Mouse (Mus musculus) cerebellum, postnatal 14 days (tissue): ENCODE results near the gene Rapgef1.

Source experiments
- DNase-seq, 2 experiments: peaks; one replicate each; pipeline ENCODE4 v3.0.0; 2021; ENCODE audit warnings: mixed read lengths in 2 of 2

Gene Rapgef1

DNA sequence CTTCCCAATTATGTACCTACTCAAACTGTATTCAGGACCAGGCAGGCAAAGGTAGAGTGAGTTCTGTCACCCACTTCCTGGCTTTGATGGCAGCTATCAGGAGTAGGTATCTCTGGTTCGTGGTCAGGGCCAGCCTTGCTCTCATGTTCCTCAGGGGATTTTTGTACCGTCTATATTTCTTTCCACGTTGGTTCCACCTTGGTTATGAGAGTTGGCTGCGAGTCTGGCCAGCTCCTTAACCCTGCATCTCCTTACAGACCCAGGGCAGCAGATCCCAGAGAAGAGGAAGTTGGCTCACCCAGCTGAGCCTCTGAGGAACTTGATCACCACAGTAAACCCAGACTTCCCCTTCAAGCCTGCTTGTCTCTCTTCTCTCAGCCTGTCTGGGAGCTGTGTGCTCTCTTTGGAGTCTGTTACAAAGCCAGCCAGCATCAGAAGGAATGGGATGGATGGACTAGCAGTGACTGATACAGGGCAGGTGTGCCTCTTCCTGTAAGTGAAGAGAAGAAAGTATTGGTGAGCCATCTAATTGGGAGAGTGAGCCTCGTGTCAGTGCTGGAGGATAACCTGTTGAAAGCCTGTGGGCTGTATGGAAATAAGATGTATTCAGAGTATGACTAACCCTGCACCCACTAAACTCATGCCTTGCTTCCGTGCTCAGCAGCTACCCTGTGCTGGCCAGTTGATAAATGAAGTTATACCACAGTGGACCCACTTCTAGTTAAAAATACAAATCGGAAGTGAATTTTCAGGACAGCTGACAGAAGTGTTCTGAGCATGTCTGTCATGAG lies 53.4 kb downstream of the Rapgef1 start:
- DNase-seq = no peak

DNA sequence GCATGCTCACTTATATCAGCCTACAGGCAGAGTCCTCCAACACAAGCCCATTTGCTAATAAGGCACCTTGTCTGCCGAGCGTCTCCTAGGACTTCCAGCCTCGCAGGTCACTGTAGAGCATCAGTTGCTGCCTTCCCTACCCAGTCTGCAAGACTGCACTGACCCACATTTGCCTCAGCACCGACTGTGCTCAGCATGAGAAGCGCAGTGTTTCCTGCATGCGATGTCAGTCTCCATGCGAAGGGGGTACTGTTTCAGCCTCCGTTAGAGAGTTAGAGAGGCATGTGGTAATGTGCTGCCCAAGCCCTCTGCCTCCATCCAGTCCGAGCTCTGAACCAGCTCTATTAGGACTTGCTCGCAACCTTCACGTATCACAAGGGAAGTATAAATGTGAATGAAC lies 54.6 kb downstream of the Rapgef1 start:
- DNase-seq = no peak

DNA sequence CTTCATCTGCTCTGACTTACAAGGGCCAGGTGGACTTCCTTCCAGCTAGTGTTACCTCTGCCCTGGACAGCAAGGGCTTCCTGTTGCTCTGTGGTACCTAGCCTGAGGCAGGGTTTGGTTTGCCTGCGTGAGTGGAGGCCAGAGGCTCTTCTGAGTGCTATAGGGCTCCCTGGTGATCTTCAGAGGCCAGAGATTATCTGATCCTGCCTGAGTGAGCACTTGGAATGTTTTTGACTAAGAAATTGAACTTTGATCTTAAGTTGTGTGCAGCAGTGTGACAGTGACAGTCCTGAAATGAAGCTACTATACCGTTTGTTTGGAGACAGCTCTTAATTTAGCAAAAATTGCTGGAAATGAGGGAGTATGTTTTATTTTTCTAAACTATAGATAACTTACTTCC lies 55.0 kb downstream of the Rapgef1 start:
- DNase-seq = no peak

DNA sequence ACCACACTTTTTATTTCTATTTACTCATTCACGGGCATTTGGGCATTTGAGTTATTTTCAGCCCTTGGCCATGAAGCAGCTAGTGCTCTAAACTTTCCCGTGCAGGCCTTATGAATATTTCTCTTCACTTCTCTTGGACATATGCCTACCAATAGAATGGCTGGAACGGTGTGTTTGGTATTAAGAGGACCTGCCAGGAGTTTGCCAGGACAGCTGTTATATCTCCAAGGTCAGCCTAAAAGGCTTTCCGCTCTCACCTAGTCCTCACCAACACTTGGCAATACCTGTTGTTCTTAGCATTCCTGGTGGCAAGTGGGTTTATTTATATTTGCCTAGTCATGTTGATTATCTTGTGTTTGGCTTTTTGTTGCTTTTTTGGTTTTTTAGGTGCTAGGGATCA lies 56.3 kb downstream of the Rapgef1 start:
- no peak for DNase-seq

DNA sequence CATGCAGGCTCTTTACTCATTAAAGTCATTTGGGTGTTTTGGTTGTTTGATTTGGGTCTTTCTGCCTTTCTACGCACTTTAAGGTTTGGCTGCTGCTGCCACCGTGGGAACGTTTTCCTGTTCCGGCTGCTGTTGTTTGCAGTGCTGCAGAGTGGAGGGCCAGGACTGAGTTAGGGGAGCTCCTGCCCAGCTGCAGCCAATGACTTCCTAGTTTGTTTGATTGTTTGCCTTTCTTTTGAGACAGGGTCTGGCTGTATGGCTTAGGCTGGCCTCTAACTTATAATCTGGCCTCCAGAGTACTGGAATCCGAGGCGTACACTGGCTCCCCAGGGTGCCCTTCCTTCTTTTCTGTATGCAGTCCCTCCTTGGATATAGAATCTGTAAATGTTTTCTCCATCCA lies 57.0 kb downstream of the Rapgef1 start:
- no peak for DNase-seq

DNA sequence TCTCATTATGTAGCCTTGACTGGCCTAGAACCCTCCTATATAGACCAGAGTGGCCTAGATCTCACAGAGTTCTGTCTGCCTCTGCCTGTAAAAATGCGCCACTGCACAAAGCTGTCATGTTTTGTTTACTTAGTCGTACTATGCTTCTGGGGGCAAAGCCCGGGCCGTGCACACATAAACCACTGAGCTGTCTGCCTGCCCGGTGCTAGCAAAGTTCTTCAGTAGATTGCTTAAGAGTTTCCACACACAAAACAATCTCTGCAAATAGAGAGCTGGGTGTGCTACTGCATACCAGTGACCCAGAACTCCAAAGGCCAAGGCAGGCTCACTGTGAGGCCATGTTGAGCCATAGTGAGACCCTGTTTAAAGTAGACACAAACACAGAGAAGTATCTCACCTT lies 58.3 kb downstream of the Rapgef1 start:
- DNase-seq = no peak

DNA sequence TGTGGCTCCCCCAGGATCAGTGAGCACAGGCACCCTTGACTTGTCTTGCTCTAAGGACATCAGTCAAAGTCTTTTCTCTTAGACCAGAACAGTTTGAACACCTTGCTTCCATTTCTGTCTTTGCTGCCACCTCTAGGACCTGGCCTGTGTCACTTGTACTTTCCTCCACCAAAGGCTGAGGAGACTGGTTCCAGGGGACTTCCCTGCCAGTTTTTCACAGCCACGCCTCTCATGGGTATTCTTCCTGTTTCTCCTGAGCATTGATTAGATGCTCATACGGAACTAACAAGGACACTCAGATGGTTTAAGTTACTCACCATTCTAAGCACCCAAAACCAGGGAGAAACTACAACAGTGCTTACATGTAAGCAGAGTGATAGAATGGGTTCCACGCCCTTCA lies 59.0 kb downstream of the Rapgef1 start:
- no peak for DNase-seq

DNA sequence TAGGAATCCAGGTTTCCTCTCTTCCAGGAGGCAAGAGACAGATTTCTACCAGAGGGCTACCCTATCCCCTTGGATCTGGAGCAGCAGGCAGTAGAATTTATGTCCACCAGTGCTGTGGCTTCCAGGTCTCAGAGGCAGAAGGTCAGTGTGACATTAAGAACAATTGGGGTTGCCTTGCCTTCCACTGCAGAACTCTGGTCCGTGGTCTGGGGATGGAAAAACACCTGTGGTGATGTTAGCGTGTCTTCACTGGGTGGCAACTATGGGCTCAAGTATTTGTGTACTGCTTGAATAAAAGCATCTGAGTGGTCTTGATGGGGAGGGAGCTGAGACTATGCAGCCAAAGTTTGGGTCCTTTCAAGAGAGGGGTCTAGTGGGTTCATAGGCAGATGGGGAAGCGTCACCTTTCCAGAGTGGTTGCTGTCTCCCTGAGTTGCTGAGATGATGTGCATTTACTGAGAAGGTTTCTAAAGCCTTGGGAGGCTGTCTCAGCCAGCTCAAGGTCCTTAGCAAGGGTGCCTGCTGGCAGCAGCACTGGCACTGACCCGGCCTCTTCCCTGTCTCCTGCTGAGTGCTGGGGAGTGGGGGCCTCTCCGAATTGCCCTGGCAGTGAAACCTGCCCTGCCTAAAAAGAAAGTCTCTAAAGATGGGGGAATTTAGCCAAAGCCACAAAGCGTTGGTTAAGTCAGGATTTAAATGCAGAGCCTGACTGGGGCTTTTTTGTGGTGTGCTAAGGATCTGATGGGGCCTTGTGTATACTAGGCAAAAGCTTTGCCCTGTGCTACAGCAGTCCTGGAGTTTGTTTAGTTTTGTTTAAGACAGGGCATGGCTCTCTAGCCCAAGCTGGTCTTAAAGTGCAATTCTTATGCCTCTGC lies 60.4 kb downstream of the Rapgef1 start:
- DNase-seq = no peak

DNA sequence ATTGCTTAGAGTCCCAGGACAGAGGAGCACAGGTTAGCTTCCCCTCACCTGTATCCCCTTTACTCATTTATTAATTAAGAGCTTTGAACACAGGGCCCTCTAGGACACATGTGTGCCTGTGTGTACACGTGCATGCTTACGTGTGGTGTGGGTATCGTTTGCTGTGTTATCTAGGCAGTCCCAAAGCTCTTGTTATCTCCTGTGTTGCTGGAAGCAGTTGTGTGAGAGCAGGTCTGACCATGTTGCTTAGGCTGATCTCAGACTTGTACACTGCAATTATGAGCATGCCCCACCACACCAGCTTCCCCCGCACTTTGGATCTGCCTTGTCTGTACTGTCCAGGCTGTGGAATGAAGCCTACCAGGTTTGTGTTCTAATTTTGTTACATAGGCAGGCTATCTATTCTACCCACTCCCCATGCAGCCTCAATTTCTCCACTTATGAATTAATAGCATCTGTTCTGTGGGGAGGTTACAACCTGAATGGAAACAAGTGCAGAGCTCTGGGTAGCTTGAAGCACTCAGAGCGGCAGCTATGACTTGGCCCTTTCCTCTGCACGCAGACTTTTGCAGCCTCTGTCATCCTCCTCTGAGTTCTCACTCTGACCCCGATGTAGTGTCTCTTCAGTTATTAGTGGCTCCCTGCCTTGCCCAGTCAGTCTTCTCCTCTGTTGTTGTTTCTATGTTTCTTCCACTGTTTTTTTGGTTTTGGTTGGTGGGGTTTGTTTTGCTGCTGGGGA lies 63.9 kb downstream of the Rapgef1 start:
- DNase-seq = no peak

DNA sequence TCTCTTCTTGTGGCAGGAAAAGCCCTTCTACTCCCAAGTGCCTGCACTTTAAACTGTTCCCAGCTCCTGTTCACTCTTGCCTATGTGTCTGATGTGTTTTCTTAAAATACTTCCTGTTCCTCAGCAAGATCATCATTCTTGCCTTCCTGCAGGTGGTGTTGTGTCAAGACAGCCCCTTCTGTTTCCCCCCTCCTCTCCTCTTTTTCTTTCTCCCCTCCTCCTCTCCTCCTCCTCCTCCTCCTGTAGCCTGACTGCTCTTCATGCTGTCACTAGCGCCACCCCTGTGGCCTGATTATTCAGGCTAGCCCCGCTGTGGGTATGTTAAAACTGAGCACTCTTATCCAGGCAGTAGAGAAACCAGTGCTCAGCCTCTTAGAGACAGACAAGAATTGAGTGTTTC lies 65.0 kb downstream of the Rapgef1 start:
- no peak for DNase-seq

DNA sequence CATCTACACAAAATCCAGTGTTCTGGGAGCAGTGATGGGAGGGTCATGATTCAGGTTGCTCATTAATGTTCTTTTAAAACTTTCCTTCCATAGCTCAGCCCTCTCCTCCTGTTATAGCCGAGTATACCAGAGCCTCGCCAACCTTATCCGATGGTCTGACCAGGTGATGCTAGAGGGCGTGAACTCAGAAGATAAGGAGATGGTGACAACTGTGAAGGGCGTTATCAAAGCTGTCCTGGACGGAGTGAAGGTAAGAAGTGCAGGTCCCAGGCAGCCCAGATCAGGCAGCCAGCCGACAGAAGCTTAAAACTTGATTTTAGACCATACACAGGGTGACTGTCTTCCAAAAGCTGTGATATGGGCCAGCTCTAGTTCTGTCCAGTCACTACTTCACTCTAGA lies 69.5 kb downstream of the Rapgef1 start:
- no peak for DNase-seq

DNA sequence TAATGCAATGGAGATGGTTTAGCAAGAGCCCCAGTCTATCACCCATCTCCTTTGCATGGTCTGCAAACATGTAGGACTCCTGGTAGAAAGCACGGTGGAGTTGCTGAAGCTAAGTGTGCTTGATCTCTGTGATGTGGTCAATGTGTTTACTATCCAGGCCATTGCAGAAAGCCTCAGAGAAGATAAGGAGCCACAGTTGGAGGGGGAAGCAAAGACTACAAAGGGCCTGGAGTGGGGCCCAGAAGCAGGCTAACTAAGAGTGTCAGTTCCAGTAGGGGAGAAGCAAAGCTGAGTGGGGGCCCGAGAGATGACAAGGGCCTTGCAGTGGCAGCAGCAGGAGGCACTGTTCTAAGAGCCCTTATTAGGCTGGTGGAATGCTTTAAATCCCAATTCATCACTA lies 70.0 kb downstream of the Rapgef1 start:
- DNase-seq = no peak

DNA sequence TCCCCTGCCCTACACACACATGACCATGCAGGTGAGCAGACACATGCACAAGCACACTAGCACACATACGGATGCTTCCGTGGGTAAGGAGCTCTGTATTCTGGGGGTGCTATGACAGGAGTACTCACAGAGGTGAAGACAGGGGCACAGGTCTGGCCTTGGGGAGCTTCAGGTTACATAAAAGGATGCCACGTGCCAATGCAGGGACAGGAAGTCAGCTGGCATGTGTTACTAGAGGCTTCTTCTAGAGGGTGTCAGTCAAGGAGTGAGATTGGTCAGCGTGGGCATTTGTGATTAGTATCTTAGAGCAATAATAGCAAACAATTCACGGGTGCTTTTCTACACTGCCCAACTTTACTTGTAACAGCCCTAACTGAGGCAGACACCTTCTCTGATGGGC lies 71.5 kb downstream of the Rapgef1 start:
- no peak for DNase-seq

DNA sequence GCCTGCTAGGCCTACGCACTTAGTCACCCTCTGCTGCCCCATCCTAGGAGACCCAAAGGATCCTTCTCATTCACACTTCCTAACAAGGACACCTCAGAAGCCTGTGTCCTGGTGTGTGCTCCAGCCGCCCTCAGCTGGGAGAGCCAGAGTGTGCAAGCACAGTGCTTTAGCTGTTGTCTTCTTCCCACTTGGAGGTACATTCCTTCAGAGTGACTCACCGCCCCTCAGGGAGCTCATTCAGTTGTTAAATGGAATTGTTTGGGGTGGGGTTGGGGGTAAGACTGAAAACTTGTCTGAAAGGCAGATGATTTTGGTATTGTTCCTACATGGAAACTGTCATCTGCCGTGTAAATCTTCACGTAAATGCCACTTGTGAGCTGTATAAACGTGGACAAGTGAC lies 72.0 kb downstream of the Rapgef1 start:
- DNase-seq = no peak

DNA sequence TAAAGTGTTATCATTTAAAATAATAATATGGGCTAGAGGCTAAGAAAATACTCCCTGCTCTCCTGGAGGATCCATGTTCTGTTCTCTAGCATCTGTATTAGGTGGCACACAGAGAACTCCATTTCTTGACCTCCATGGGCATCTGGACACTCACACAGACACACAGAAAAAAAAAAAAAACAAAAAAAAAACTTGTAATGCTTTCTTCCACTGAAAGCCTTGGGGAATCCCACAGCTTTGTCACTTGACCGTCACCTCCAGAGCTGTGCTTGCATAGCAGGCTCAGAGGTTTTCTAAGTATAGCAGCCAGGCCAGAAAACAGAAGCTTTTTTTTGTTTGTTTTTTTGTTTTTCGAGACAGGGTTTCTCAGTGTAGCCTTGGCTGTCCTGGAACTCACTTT lies 72.7 kb downstream of the Rapgef1 start:
- no peak for DNase-seq

DNA sequence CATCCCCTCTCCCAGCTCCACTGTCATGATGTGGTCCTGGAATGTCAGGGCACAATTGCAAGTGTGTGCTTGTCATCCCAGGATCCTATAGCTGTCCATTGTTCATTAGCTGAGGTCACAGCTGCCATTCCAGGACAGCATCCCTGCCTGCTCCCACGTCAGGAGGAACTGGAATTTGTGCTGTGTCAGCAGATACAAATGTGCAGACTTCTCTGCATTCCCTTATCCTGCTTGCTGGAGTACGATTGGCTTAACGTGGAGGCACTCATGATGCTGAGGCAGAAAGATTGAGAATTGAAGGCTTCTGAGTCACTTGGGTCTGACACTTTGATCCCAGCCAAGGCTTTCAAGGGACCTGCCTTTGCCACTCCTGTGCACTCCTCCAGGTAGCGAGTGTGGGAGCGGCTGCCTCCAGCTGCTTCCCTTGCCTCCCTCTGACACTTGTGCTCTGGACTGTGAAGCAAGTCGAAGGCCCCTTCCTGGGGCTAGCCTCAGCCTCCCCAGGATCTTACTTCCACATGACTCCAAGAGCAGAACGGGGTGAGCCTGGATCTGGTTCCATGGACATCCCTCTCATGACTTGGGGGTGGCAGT lies 76.8 kb downstream of the Rapgef1 start:
- no peak for DNase-seq

DNA sequence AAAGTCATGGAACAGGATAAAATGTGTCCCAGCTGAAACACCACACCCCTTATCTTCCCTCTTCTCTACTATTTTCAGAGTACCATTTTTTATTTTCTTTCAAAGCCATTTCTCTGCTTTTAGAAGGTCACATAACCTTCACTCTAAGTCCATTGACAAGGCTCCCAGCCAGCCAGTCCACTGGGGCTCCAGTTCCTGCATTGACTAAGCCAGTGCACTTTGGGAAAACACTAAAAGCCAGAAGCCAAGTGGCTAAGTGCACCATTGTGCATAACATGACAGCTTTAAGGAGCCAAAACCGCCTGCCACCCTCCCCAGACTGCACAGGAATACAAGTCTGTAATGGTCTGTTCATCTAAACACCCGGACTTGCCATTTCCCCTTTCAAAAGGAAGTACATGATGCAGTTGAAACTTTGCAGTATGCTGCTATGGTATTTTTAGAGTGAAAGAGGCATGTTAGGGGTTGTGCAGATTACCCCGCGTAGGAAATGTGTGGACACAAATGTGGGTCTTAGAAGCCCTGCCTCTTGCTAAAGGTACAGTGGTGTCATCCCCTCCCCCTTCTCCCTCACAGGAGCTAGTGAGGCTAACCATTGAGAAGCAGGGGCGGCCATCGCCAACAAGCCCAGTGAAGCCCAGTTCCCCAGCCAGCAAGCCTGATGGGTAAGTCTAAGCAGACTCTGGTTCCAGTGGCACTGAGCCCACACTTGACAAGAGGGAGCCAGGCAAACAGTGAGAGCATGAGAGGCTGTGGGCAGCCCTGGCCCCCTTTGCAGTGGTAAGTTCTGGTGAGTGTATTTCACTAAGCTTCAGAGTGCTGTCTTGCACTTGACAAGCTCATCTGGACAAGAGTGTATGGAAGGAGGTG lies 79.1 kb downstream of the Rapgef1 start:
- DNase-seq = peak; percentile 62 to 68

DNA sequence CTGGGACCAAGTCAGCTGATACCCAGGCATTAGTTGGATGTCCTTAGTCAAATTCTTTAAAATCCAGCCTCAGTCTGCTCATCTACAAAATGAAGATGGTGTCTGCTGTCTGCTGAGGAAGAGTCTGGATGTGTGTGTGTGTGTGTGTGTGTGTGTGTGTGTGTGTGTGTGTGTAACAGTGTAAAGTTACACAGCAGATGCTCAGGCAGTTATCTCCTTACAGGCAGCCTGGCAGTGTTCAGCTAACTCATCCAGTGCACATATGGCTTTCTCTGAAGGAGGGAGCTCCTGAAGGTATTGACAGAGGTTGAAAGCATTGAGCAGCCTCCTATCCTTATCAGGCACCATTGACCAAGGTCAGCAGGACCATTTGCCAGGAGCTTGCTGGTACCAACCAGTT lies 81.4 kb downstream of the Rapgef1 start:
- DNase-seq = peak in 1 of 2 experiments; percentile 30

DNA sequence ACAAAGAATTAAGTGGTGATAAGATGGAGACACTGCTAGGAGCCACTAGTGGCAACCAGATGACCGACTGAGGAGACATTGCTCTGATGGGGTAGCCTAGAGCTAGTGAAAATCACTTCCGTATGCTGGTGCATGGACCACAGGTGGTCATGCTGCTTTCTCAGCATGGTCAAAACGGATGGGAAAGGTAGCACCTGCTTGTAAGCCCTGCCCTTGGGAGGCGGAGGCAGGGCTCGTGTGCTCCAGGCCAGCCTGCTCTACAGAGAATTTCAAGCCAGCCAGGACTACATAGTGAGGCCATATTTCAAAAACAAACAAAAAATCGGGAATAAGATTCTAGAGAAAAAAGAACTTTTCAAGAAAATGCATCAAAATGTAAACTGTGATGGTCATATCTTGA lies 81.9 kb downstream of the Rapgef1 start:
- peak in 1 of 2 experiments; percentile 43 for DNase-seq

DNA sequence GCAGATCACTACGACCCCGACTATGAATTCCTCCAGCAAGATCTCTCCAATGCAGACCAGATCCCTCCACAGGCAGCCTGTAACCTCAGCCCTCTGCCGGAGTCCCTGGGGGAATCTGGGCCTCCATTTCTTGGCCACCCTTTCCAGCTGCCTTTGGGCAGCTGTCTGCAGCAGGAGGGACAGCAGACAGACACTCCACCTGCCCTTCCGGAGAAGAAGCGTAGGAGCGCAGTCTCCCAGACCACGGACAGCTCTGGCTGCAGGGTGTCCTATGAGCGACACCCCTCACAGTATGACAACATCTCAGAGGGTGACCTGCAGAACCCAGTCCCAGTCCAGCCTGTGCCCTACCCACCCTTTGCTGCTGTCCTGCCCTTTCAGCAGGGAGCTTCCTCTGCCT lies 82.7 kb downstream of the Rapgef1 start:
- no peak for DNase-seq

DNA sequence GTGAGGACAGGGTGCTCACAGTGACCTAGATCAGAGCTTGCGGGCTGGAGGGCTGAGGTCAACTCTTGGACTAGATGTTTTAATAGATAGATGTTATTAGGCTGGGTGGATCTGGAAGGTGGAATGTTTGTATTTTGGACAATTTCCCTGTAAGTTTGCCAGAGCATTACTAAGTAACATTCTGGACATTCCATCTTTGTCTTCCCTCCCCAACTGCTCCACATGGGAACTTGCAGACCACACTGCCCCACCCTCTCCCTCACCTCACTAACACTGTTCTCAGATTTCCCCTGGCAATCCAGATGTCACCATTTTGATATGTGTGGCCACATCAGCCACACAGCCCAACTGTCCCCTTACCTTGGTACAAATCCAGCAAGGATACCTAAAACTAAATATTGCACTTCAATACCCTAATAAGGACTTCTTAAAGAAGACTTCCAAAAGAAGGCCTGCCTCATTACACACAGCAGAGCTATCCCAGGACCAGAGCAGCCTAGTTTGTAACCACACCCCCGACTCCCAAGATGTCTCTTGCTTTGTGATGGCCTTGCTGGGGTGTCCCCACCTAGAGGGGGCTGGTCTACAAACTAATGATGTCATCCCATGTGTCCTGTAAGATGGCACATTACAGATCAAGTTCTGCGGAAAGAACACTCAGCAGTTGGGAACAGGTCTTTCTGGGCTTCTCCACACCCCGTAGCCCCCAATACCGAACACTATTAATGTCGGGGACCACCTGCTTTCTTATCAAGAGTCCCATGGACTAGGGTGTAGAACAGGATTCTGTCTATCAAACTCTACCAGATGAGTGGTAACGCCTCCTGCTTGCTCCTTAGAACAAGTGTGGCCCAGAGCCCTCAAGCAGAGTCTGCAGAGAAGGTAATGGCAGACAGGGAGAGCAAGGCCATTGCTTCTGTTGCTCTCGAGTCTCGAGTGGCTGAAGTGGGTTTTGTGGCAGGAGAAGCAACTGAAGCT lies 83.9 kb downstream of the Rapgef1 start:
- DNase-seq = no peak
